8 mouse cellular contexts compared by ENCODE assay signal in genomic region chr1:132046143-132046735, GRCm38 (mm10). TPM values are rescaled to one million over a fixed set of nuclear protein-coding genes. Genes with fewer than 3 reads are reported as not detected.
DNase-seq lines count a peak whose midpoint lies in the region; ATAC-seq and TF ChIP-seq lines count a peak whose summit lies in the region.
"Had no signal": no experiment of that assay in that cellular context is flagged by ENCODE, and none has a peak within 500 bp of the region (broad histone marks: within the 10 kb centered on the region; RNA-seq: fewer than 3 reads in every experiment).

No protein-coding gene starts in this region.

- no peak overlapping the region for H3K4me2 ChIP-seq in midbrain, embryonic 11.5 days

- no peak overlapping the region for H3K4me3 ChIP-seq in cerebellum, adult 2 months (replicated peaks; ENCODE audit: insufficient read depth, low read depth, low read length)
- H3K4me3 ChIP-seq in midbrain, embryonic 11.5 days (ENCODE audit: low read depth, low read length) = no peak overlapping the region

- ATAC-seq in inflammation-experienced regulatory T-cells, adult 6 months = peak; percentile 90
- peak; percentile 50; the same call in 1 of the 2 replicates for ATAC-seq in midbrain, embryonic 11.5 days (ENCODE audit: low FRiP score)

- H3K4me1 ChIP-seq in cerebellum, adult 2 months (ENCODE audit: control insufficient read depth, insufficient read depth, low read length) = peaks cover 2% of the 10 kb centered on the region
- H3K4me1 ChIP-seq in midbrain, embryonic 11.5 days (ENCODE audit: control insufficient read depth, insufficient read depth, low read length) = no peaks in the 10 kb centered on the region

- WGBS in cerebellum, adult 2 months = 25% methylated on average over 15 of the region's 15 CpGs
- WGBS in midbrain, embryonic 11.5 days = 26% methylated on average over 15 of the region's 15 CpGs

- TF ChIP-seq POLR2A in cerebellum, adult 2 months (IDR thresholded peaks at IDR 0.05; ENCODE audit: borderline replicate concordance, insufficient read depth, low read length) = no peak

- H3K9ac ChIP-seq in midbrain, embryonic 11.5 days (ENCODE audit: low read length) = no peak overlapping the region

- peak; percentile 65 for DNase-seq in ZHBTc4 (ENCODE audit: low read depth, low spot score)
- peak; percentile 63 to 79 for DNase-seq in cerebellum, adult 2 months
- DNase-seq in frontal cortex, postnatal 25 days (ENCODE audit: low spot score in 2 of 2) = peak; percentile 33 to 63
- DNase-seq in left cerebral cortex, postnatal 36 days (ENCODE audit: low spot score in 2 of 2) = peak; percentile 57 to 61
- DNase-seq in midbrain, embryonic 11.5 days (ENCODE audit: low spot score, missing footprints) = peak; percentile 93
- DNase-seq in skeletal muscle tissue, adult 2 months (ENCODE audit: low read depth, low spot score) = peak; percentile 29

- no peak overlapping the region for H3K27ac ChIP-seq in cerebellum, adult 2 months (ENCODE audit: insufficient read depth, low read length)
- H3K27ac ChIP-seq in midbrain, embryonic 11.5 days (ENCODE audit: low read depth, low read length) = no peak overlapping the region
- H3K27ac ChIP-seq: macrophage had no signal

- intact Hi-C loops in left cerebral cortex, postnatal 36 days (cut with DNase I) = loop anchor here (5.0 kb wide), 2 partner anchors 49 to 71 kb away; no protein-coding TSS in a partner anchor

- peak; percentile 91 for TF ChIP-seq CTCF in cerebellum, adult 2 months (IDR thresholded peaks at IDR 0.05; ENCODE audit: borderline replicate concordance, insufficient read depth, low read depth, low read length)

- H3K9me3 ChIP-seq in midbrain, embryonic 11.5 days (ENCODE audit: control insufficient read depth, low read length) = no peaks in the 10 kb centered on the region

- no peaks in the 10 kb centered on the region for H3K36me3 ChIP-seq in midbrain, embryonic 11.5 days (ENCODE audit: control insufficient read depth, insufficient read depth, low read length)

- H3K27me3 ChIP-seq in cerebellum, adult 2 months (ENCODE audit: control insufficient read depth, insufficient read depth, low read length) = no peaks in the 10 kb centered on the region
- H3K27me3 ChIP-seq in midbrain, embryonic 11.5 days (ENCODE audit: control insufficient read depth, insufficient read depth, low read length) = no peaks in the 10 kb centered on the region

RNA-seq across cellular contexts. Expression of gene Mfsd4a, which starts 21.6 kb away (rescaled TPM):
- 42.8 and 52.9 TPM in 2 replicates for polyA plus RNA-seq in cerebellum, adult 2 months (2012; rRNA removed)
- 10 to 100 TPM; 34.3 to 43.4 (median 41.3) TPM for polyA plus RNA-seq in inflammation-experienced regulatory T-cells, adult 6 months (2017; shearing (Covaris generic))
- total RNA-seq in left cerebral cortex, postnatal 36 days (2021) = 100 to 1,000 TPM in 1 of 2 experiments, 10 to 100 TPM in 1; 77.5 to 101 TPM
- polyA plus RNA-seq in midbrain, embryonic 11.5 days (2014; fragmentation: Nextera tagmentation; extraction: Ambion mirVana) = 8.1 and 8.7 TPM in 2 replicates

RNA-seq across cellular contexts. Expression of gene Elk4, which starts 38.8 kb away (rescaled TPM):
- polyA plus RNA-seq in cerebellum, adult 2 months (2012; rRNA removed) = 17.6 and 18.6 TPM in 2 replicates
- 10 to 100 TPM; 50.1 to 81.8 (median 79.3) TPM for polyA plus RNA-seq in inflammation-experienced regulatory T-cells, adult 6 months (2017; shearing (Covaris generic))
- 10 to 100 TPM; 48.7 to 54.6 TPM for total RNA-seq in left cerebral cortex, postnatal 36 days (2021)
- 17.2 and 19.5 TPM in 2 replicates for polyA plus RNA-seq in midbrain, embryonic 11.5 days (2014; fragmentation: Nextera tagmentation; extraction: Ambion mirVana)

Comparison
In these comparisons a context has a peak if more than half of its experiments do, and no peak if none do; other contexts are left out.
1. DNase-seq: peak in every context shown above with its lines; median percentile 93 in midbrain, embryonic 11.5 days; 71 in cerebellum, adult 2 months; 65 in ZHBTc4; 59 in left cerebral cortex, postnatal 36 days; 48 in frontal cortex, postnatal 25 days; 29 in skeletal muscle tissue, adult 2 months.